Mouse (Mus musculus) cerebellum, adult 8-10 months (tissue): ENCODE measurements around the gene Vps50.
"Not testable (repeated sequence)": the region's sequence is repeated elsewhere in the genome, so short reads cannot be mapped to it uniquely, and the experiment has no call there.

Source experiments
- DNase-seq: peaks from one replicate; pipeline ENCODE4 v3.0.0; 2022

Vps50 gene

DNA sequence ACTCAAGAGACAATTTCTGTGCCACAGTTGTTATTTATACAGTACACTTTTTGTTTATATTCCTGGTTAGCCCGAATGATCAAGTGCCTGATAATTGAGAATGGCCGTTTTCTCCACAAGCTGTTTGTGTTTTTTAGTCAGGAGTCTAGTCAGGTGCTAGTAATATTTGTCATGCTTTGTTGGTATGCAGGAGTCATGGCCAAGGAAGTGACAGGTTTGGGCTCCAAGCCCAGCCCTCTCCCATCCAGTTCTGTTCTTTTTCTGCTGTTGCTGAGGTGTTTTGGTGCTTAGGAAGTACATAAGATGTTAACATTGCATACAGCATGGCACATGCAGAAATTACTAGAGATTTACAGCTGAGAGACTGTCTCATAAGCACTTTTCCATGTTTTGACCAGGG is 41.3 kb downstream of the Vps50 start:
- DNase-seq = no peak

GRCm38 (mm10) chr6:3543862-3544261 is 45.7 kb downstream of the Vps50 start:
- DNase-seq = no peak

DNA sequence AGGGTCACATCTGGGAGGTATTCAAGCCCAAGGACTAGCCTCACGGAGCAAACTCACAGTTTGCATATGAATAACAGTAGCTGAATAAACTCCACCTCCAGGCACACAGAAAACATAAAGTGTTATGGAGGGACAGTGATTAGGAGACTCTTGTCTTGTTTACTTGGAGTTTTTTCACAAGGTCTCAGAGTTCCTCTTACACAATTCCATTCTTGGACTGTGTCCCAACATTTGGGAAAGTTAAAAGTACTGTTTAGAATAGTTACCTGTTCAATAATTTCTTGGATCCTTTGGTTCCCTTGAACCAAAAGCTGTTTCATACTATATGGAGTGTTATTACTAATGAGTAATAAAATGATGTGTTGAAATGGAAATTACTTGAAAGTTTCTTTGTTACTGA is 46.8 kb downstream of the Vps50 start:
- no peak for DNase-seq

DNA sequence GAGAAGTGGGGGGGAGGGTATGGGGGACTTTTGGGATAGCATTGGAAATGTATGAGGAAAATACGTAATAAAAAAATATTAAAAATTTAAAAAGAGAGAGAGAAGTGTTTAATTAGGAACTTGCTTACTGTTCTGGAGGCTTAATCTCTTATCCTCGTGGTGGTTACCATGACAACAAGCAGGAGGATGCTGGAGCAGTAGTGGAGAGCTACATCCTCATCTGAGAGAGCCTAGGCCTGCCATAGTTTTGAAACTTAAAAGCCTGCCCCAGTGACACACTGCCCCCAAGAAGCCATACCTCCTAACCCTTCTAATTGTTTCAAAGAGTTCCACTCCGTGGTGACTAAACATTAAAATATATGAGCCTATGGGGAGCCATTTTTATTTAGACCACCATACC is 50.8 kb downstream of the Vps50 start:
- no peak for DNase-seq

DNA sequence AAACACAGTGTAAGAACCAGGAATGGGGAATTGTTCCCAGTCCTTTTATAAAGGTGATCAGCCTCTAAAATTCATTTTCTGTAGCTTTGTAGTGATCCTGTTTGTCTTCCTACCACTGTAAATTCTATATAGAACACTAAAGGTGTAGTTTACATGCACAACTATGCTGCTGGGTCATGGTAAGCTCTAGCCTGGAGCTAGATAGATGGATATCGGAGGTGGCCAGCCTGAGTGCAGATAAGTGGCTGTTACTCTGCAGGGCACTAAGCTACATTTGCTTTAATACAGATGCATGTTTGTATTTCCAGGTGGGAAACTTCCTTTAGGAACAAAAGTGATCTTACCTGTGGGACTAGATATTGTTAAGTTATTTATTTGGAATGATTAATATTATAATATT is 51.8 kb downstream of the Vps50 start:
- no peak for DNase-seq

GRCm38 (mm10) chr6:3552681-3553080 is 54.5 kb downstream of the Vps50 start:
- DNase-seq = not testable (repeated sequence)

DNA sequence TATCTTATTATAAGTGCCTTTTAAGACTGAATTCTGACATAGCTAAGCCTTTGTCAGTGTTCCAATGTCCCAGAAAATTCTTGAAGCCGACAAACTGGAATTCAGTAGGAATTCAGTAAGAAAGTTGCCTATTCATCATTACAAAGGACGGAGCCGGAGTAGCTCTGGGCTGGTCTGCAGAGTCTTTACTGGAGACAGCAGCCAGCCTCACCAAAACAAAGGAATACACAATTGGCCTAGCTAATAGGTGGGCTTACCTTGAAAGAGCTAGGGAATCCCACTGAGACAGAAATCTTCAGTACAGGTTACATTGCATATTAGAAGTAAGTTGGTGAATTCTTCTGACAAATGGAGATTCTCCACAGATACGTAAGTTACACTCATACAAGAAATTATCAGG is 59.0 kb downstream of the Vps50 start:
- DNase-seq = no peak

DNA sequence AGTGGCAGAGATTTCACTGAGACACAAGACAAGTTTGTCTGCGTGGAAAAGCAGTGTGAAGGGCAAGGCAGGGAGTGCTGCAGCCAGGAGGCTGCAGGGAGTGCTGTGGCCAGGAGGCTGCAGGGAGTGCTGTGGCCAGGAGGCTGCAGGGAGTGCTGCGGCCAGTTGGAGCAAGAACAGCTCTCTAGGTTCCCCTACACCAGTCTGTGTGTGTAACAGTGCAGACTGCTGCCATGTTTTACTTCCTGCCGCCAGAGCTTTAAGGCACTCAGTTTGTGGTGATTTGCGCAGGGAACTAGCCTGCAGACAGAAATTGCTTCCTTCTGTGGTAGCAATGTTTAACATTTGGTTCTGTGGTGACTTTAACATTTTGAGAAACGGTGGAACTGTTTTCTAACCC is 61.8 kb downstream of the Vps50 start:
- no peak for DNase-seq

DNA sequence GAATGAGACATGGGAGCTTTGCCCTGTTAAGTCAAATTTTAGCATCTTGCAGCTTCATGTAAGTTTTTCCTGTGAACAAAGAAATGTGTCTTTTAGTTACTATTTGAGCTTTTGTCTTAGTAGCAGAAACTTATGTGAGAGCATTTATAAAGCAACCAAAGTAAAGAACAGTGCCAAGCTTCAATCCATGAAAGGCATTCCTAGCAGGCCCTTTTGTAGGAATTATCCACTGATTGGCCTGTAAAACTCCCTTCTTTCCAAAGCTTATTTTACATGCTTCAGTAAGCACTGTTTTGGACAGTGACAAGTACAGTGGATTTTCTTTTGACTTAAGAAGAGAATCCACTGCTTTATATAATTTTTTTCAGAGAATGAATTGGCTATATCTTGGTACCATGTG is 64.1 kb downstream of the Vps50 start:
- DNase-seq = no peak

DNA sequence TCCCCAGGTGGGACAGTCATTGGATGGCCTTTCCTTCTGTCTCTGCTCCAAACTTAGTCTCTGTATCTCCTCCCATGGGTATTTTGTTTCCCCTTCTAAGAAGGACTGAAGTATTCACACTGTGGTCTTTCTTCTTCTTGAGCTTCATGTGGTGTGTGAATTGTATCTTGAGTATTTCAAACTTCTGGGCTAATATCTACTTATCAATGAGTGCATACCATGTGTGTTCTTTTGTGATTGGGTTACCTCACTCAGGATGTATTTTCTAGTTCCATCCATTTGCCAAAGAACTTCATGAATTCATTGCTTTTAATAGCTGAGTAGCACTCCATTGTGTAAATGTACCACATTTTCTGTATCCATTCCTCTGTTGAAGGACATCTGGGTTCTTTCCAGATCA is 65.9 kb downstream of the Vps50 start:
- not testable (repeated sequence) for DNase-seq

GRCm38 (mm10) chr6:3565005-3565404 is 66.8 kb downstream of the Vps50 start:
- DNase-seq = no peak

GRCm38 (mm10) chr6:3565667-3566066 is 67.5 kb downstream of the Vps50 start:
- DNase-seq = no peak

DNA sequence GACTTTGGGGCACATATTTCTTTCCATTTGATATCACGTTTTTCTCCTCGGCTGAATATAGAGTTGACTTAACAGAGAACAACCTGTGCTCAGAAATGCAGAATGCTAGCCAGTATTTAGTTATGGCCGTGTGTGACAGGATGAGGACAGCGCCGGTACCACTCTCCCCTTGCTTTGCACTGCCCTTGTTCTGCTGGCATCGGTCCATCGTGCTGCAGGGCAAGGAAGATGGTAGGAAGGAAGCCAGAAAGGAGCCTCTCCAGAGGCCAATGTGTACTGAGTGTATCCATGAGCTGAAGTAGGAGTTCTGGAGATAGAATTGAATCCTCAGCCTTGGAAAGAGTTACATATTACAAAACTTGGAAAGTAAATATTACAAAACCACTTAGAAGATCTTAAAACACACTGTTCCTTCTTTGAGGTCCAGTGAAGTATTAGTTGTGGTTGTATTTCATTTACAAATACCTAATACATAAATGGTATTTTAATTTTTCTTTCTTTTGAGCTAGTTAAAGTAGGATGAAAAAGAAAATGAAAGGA is 69.0 kb downstream of the Vps50 start:
- DNase-seq = no peak

DNA sequence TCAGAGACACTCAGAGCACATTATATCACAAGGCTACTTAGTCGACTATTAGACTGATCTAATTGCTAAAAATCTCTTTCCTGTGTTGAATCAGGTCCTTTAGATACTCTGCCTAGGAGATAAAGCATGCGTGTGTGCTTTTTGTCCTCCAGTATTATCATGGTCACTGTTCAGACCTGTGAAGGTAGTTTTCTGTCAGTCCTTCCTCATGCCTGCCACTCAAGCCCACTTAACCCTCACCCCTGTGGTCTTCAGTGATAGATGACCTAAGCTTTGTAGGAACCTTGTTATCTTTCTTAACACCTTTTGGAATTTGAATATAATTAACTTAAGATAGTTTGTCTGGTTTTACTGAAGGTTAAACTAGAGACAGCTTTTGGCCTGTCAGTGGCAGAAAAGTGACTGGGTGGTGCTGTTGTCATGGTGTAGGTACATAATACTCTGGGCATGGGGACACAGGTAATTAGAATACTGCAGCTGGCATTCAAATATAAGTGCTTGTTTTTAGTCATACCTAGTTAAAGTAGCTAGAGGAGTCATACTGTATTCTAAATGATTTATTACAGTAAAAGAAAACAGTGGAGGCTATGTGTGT is 74.1 kb downstream of the Vps50 start:
- DNase-seq = no peak

- no peak for DNase-seq
Observed at GRCm38 (mm10) chr6:3573787-3574186, 75.6 kb downstream of the Vps50 start.

DNA sequence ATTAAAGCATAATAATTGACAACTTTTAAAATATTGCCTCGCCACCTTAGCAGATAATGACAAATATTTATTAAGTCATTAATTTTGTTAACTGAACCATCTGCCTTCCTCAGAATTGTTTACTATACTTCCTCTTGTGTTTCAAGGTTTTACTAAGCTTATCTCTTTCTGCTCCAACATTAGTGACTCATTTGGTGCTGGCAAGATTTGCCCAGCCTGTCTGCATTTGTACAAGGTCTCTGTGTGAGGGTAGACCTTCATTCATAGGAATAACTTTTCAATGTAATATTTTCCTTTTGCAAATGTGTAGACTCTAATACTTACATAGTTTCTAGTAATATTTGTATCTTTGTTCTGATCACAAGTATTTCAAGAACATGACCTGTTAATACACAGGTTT is 87.2 kb downstream of the Vps50 start:
- DNase-seq = no peak

DNA sequence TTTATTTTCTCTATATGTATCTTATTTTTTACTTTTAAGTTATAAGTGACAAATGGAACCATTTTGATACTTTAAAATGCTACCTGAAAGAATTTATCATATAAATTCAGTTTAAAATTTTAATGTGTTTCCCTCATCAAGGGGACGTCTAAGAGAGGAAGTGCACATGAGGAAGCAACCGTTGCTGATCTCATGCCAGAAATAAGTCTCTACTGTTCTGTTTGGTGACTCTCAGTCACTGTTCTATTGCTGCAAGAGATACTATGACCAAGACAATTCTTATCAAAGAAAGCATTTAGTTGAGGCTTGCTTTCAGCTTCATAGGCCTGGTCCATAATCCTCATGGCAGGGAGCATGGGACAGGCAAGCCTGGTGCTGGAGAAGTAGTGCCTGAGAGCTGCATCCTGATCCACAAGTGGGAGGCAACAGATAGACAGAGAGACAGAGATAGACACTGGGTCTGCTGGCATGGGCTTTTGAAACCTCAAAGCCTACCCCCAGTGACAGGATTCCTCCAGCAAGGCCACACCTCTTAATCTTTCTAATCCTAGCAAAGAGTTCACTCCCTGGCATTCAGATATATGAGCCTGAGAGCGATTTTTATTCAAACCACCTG is 92.2 kb downstream of the Vps50 start:
- no peak for DNase-seq

GRCm38 (mm10) chr6:3594246-3594645 is 96.1 kb downstream of the Vps50 start:
- DNase-seq = no peak

GRCm38 (mm10) chr6:3612827-3613226 is 114.6 kb downstream of the Vps50 start:
- DNase-seq = no peak

DNA sequence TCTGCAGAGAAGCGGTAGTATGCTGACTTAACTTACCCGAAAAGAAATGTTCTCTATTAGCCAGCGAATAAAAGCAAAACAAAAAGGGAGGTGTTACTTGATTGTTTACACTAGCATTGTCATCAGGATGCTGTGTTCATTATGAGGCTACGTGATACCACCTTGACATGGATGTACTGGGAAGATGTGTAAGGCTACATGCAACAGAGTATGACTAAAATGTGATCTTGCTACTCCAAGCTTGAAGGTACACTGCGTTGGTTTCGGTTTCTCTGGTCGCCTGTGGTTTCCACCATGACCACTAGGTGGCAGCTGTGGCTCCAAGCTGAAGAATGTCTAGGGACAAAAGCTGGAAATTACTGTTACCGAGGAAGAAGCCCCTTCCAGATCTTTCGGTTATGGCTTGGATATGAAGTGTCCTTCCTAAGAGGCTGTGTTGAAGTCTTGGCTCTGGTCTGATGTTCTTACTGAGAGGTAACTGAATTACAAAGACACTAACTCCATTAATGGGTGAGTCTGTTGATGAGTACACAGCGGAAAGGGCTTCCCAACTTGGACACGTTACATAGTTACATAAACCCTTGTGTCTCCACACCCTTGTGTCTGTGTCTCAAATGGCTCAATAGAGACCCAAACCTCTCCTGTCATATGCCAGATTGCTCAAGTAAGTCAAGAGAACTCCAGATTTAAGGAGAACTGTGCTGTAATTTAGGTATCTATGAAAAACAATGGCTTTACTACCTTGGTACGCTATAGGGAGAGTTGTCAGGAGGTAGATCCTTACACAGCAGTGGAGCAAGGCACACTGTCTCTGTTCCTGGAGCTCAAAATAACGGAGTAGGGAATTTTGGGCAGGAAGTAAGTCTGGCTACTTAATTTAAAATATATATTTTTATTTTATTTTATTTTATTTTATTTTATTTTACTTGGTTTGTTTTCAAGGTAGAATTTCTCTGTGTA is 122.5 kb downstream of the Vps50 start:
- peak; percentile 20 for DNase-seq
